Mouse (Mus musculus): Measurements from ENCODE around the gene Ppwd1. TPM values are rescaled to one million over a fixed set of nuclear protein-coding genes. Genes with fewer than 3 reads are reported as not detected.
"Not testable (repeated sequence)": the region's sequence is repeated elsewhere in the genome, so short reads cannot be mapped to it uniquely, and the experiment has no call there.

Gene Ppwd1
- total and polyA plus RNA-seq, 3 experiments: 14.8 to 23.0 (median 22.6) TPM

DNA sequence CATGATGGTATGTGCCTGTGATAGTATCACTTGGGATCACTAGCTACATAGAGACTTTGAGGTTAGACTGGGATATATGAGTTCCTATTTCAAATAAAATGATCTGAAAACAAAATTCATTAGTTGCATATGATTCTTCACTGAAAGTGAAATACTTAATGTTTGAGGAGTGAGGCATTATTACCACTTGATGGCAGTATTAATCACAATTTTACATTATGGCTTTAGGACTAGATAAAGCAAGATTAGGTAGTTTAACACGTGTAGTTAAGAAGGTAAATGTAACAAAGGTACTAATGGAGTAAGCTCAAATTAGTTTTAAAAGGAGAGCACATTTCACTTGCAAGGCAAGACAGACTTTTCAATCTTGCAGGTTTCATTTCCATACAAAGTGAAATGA is 24.3 kb downstream of the Ppwd1 start:
- Histone ChIP-seq H3K4me3 (replicated peaks in 1 of 3; ENCODE audit: low read depth in 2 of 3, low read length in 2 of 3, poor library complexity in 1 of 3) (no peak overlapping the region), H3K27me3 (replicated peaks) (no peaks in the 10 kb centered on the region), H3K4me2 (ENCODE audit: insufficient read depth, low read depth, poor library complexity, severe bottlenecking) (no peak overlapping the region), H3K79me2 (replicated peaks; ENCODE audit: control insufficient read depth, extremely low read depth, insufficient read depth, poor library complexity, severe bottlenecking) (no peaks in the 10 kb centered on the region), H3K9ac (ENCODE audit: insufficient read depth, low read depth) (no peak overlapping the region), H3K4me1 (ENCODE audit: control insufficient read depth in 1 of 2, insufficient read depth in 2 of 2) (no peaks in the 10 kb centered on the region), H3K36me3 (replicated peaks in 1 of 2; ENCODE audit: control insufficient read depth in 1 of 2, insufficient read depth in 1 of 2, low read length in 1 of 2) (peaks cover 15 to 64% of the 10 kb centered on the region in 2 experiments), H3K27ac (ENCODE audit: insufficient read depth, low read depth) (no peak overlapping the region), H3K9me3 (replicated peaks; ENCODE audit: low read length) (no peaks in the 10 kb centered on the region)
- in situ Hi-C loops (cut with MboI; ENCODE audit: low pct_ligation_motif_present, low pct_unique_long_range_greater_than_20kb, low sequenced_read_pairs) (no loop called here), dilution Hi-C loops (cut with MboI; ENCODE audit: extremely low pct_ligation_motif_present, extremely low pct_unique_long_range_greater_than_20kb, low sequenced_read_pairs) (no loop called here)
- TF ChIP-seq MAX (IDR thresholded peaks at IDR 0.05; ENCODE audit: low read length): no peak
- TF ChIP-seq ELF1 (IDR thresholded peaks at IDR 0.05; ENCODE audit: low read depth, low read length): no peak
- peak in 1 of 2 experiments; percentile 23; a peak in 2 of 4 replicates for TF ChIP-seq CTCF (conservative IDR thresholded peaks at IDR 0.05 in 1 of 2, IDR thresholded peaks at IDR 0.05 in 1 of 2; ENCODE audit: low read depth in 2 of 2, low read length in 2 of 2)
- no peak for DNase-seq (ENCODE audit: extremely low read depth)

DNA sequence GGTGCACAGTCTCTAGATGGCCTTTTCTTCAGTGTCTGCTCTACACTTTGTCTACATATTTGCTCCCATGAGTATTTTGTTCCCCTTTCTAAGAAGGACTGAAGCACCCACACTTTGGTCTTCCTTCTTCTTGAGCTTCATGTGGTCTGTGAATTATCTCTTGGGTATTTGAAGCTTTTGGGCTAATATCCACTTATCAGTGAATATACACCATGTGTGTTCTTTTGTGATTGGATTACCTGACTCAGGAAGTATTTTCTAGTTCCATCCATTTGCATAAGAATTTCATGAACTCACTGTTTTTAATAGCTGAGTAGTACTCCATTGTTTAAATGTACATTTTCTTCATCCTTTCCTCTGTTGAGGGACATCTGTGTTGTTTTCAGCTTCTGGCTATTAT is 32.8 kb downstream of the Ppwd1 start:
- DNase-seq (ENCODE audit: extremely low read depth); H3K9ac ChIP-seq (ENCODE audit: insufficient read depth, low read depth); H3K27me3 ChIP-seq (replicated peaks); H3K9me3 ChIP-seq (replicated peaks; ENCODE audit: low read length); dilution Hi-C loops (cut with MboI; ENCODE audit: extremely low pct_ligation_motif_present, extremely low pct_unique_long_range_greater_than_20kb, low sequenced_read_pairs); H3K4me1 ChIP-seq (ENCODE audit: control insufficient read depth in 1 of 2, insufficient read depth in 2 of 2); in situ Hi-C loops (cut with MboI; ENCODE audit: low pct_ligation_motif_present, low pct_unique_long_range_greater_than_20kb, low sequenced_read_pairs); H3K79me2 ChIP-seq (replicated peaks; ENCODE audit: control insufficient read depth, extremely low read depth, insufficient read depth, poor library complexity, severe bottlenecking); H3K4me3 ChIP-seq (replicated peaks in 1 of 3; ENCODE audit: low read depth in 2 of 3, low read length in 2 of 3, poor library complexity in 1 of 3); H3K4me2 ChIP-seq (ENCODE audit: insufficient read depth, low read depth, poor library complexity, severe bottlenecking); H3K27ac ChIP-seq (ENCODE audit: insufficient read depth, low read depth): not testable (repeated sequence)
- H3K36me3 ChIP-seq (replicated peaks in 1 of 2; ENCODE audit: control insufficient read depth in 1 of 2, insufficient read depth in 1 of 2, low read length in 1 of 2): peaks cover 24 to 50% of the 10 kb centered on the region in 2 experiments

DNA sequence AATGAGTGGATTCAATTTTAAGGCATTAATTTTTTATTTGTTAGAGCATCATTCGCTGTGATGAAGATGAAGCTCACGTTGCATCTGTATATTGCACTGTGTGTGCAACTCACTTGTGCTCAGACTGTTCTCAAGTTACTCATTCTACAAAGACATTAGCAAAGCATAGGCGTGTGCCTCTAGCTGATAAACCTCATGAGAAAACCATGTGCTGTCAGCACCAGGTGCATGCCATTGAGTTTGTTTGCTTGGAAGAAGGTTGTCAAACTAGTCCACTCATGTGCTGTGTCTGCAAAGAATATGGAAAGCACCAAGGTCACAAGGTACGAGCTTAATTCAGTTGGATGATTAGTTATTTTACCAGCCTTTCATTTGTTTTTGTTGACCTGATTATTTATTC is 41.3 kb downstream of the Ppwd1 start:
- no peaks in the 10 kb centered on the region for H3K27me3 ChIP-seq (replicated peaks)
- no peak overlapping the region for H3K9ac ChIP-seq (ENCODE audit: insufficient read depth, low read depth)
- no peak overlapping the region for H3K27ac ChIP-seq (ENCODE audit: insufficient read depth, low read depth)
- no peak for TF ChIP-seq HCFC1 (IDR thresholded peaks at IDR 0.05; ENCODE audit: low read depth, low read length)
- no peak for TF ChIP-seq ELF1 (IDR thresholded peaks at IDR 0.05; ENCODE audit: low read depth, low read length)
- no peak for TF ChIP-seq NELFE (IDR thresholded peaks at IDR 0.05; ENCODE audit: low read depth, low read length)
- no peak for TF ChIP-seq IRF4 (IDR thresholded peaks at IDR 0.05; ENCODE audit: low read depth, low read length)
- no peak for TF ChIP-seq PAX5 (IDR thresholded peaks at IDR 0.05; ENCODE audit: low read length)
- no peak for TF ChIP-seq JUND (conservative IDR thresholded peaks at IDR 0.05; ENCODE audit: low read depth, low read length)
- TF ChIP-seq USF1 (IDR thresholded peaks at IDR 0.05; ENCODE audit: low read depth, low read length): no peak
- no peak for TF ChIP-seq MAFK (IDR thresholded peaks at IDR 0.05; ENCODE audit: insufficient replicate concordance, low read length)
- no peak for TF ChIP-seq POLR2A (IDR thresholded peaks at IDR 0.05; ENCODE audit: low read depth, low read length)
- TF ChIP-seq POLR2AphosphoS2 (IDR thresholded peaks at IDR 0.05; ENCODE audit: low read depth, low read length): no peak
- no peak for TF ChIP-seq MXI1 (IDR thresholded peaks at IDR 0.05; ENCODE audit: low read depth, low read length)
- no peak for TF ChIP-seq ZNF384 (IDR thresholded peaks at IDR 0.05; ENCODE audit: low read depth, low read length)
- no peak for TF ChIP-seq UBTF (IDR thresholded peaks at IDR 0.05; ENCODE audit: low read depth, low read length)
- TF ChIP-seq TBP (conservative IDR thresholded peaks at IDR 0.05; ENCODE audit: low read depth, low read length): no peak
- TF ChIP-seq CTCF (conservative IDR thresholded peaks at IDR 0.05 in 1 of 2, IDR thresholded peaks at IDR 0.05 in 1 of 2; ENCODE audit: low read depth in 2 of 2, low read length in 2 of 2): no peak
- TF ChIP-seq SIN3A (IDR thresholded peaks at IDR 0.05; ENCODE audit: low read length): no peak
- no peak for TF ChIP-seq EP300 (IDR thresholded peaks at IDR 0.05; ENCODE audit: low read length)
- no peak for TF ChIP-seq USF2 (conservative IDR thresholded peaks at IDR 0.05; ENCODE audit: low read depth, low read length)
- no peak for TF ChIP-seq E2F4 (IDR thresholded peaks at IDR 0.05; ENCODE audit: insufficient replicate concordance, low read depth, low read length)
- no peak for TF ChIP-seq MYC (IDR thresholded peaks at IDR 0.05; ENCODE audit: low read depth, low read length)
- H3K4me2 ChIP-seq (ENCODE audit: insufficient read depth, low read depth, poor library complexity, severe bottlenecking): no peak overlapping the region
- no peak overlapping the region for H3K4me3 ChIP-seq (replicated peaks in 1 of 3; ENCODE audit: low read depth in 2 of 3, low read length in 2 of 3, poor library complexity in 1 of 3)
- DNase-seq (ENCODE audit: extremely low read depth): no peak
- dilution Hi-C loops (cut with MboI; ENCODE audit: extremely low pct_ligation_motif_present, extremely low pct_unique_long_range_greater_than_20kb, low sequenced_read_pairs): no loop called here
- H3K36me3 ChIP-seq (replicated peaks in 1 of 2; ENCODE audit: control insufficient read depth in 1 of 2, insufficient read depth in 1 of 2, low read length in 1 of 2): peaks cover 29 to 57% of the 10 kb centered on the region in 2 experiments
- H3K79me2 ChIP-seq (replicated peaks; ENCODE audit: control insufficient read depth, extremely low read depth, insufficient read depth, poor library complexity, severe bottlenecking): no peaks in the 10 kb centered on the region
- H3K4me1 ChIP-seq (ENCODE audit: control insufficient read depth in 1 of 2, insufficient read depth in 2 of 2): no peaks in the 10 kb centered on the region
- in situ Hi-C loops (cut with MboI; ENCODE audit: low pct_ligation_motif_present, low pct_unique_long_range_greater_than_20kb, low sequenced_read_pairs): no loop called here
- no peaks in the 10 kb centered on the region for H3K9me3 ChIP-seq (replicated peaks; ENCODE audit: low read length)

Data from CH12.LX (cell line).